ENCODE assay signal across 15 mouse cellular contexts in genomic region chr6:141328071-141328470, GRCm38 (mm10).
DNase-seq lines count a peak whose midpoint lies in the region; ATAC-seq and TF ChIP-seq lines count a peak whose summit lies in the region.
"Had no signal": no experiment of that assay in that cellular context is flagged by ENCODE, and none has a peak within 500 bp of the region (broad histone marks: within the 10 kb centered on the region; RNA-seq: fewer than 3 reads in every experiment).

No protein-coding gene starts in this region.

- 83% methylated on average over 3 of the region's 3 CpGs for WGBS in kidney, embryonic 14.5 days
- WGBS in kidney, adult 2 months, result 50% methylated on average over 3 of the region's 3 CpGs
- 74% methylated on average over 3 of the region's 3 CpGs for WGBS in kidney, postnatal 0 days

- TF ChIP-seq CTCF in kidney, adult 2 months (conservative IDR thresholded peaks at IDR 0.05; ENCODE audit: insufficient read depth, insufficient read length, low read depth, low read length), result no peak
- no peak for TF ChIP-seq CTCF in kidney, postnatal 0 days (IDR thresholded peaks at IDR 0.05; ENCODE audit: low read depth)

- no peak overlapping the region for H3K27ac ChIP-seq in kidney, embryonic 14.5 days (ENCODE audit: low read depth, low read length)
- no peak overlapping the region for H3K27ac ChIP-seq in kidney, adult 2 months (ENCODE audit: insufficient read depth, low read depth, low read length)
- no peak overlapping the region; the same call in 1 of the 2 replicates for H3K27ac ChIP-seq in kidney, postnatal 0 days
- H3K27ac ChIP-seq: embryonic facial prominence, embryonic 10.5 days; neural tube, embryonic 15.5 days had no signal

- TF ChIP-seq POLR2A in kidney, adult 2 months (IDR thresholded peaks at IDR 0.05; ENCODE audit: low read depth, low read length), result no peak

- no peaks in the 10 kb centered on the region for H3K27me3 ChIP-seq in kidney, embryonic 14.5 days (ENCODE audit: control insufficient read depth, insufficient read depth, low read length)
- no peaks in the 10 kb centered on the region for H3K27me3 ChIP-seq in kidney, adult 2 months (replicated peaks; ENCODE audit: control insufficient read depth, insufficient read depth, low read length)
- no peaks in the 10 kb centered on the region for H3K27me3 ChIP-seq in kidney, postnatal 0 days (ENCODE audit: insufficient read depth, low read length)
- H3K27me3 ChIP-seq: neural tube, embryonic 15.5 days had no signal

- no peaks in the 10 kb centered on the region for H3K36me3 ChIP-seq in kidney, embryonic 14.5 days (ENCODE audit: control insufficient read depth, insufficient read depth, low read length)
- H3K36me3 ChIP-seq in kidney, adult 2 months (ENCODE audit: control insufficient read depth, insufficient read depth, low read length), result no peaks in the 10 kb centered on the region
- H3K36me3 ChIP-seq in kidney, postnatal 0 days (ENCODE audit: insufficient read depth, low read length), result no peaks in the 10 kb centered on the region
- H3K36me3 ChIP-seq: embryonic facial prominence, embryonic 10.5 days; neural tube, embryonic 15.5 days had no signal

- ATAC-seq in kidney, embryonic 14.5 days (ENCODE audit: low FRiP score, low TSS enrichment), result no peak
- ATAC-seq in kidney, postnatal 0 days (replicated peaks; ENCODE audit: low FRiP score, low read depth), result peak; percentile 74
- ATAC-seq: forebrain, embryonic 14.5 days; lung, postnatal 0 days had no signal

- peak; percentile 72 for DNase-seq in kidney, adult 11 months
- peak; percentile 86 for DNase-seq in kidney, adult 2 months
- no peak for DNase-seq in kidney, postnatal 0 days (ENCODE audit: low spot score)
- peak; percentile 76 for DNase-seq in yolk sac, embryonic 10.5 days (ENCODE audit: low spot score)
- no peak for DNase-seq in thymus, postnatal 14 days
- no peak for DNase-seq in gastrocnemius, adult 8-10 months (ENCODE audit: low spot score in 2 of 2)
- DNase-seq: adrenal gland, postnatal 25 days; cerebellum, adult 18-20 months; midbrain, embryonic 14.5 days had no signal

- H3K4me1 ChIP-seq in kidney, embryonic 14.5 days (ENCODE audit: control insufficient read depth, insufficient read depth, low read length), result no peaks in the 10 kb centered on the region
- peaks cover 3% of the 10 kb centered on the region; the same call in 1 of the 2 replicates for H3K4me1 ChIP-seq in kidney, adult 2 months (ENCODE audit: control insufficient read depth, insufficient read depth, low read length)
- H3K4me1 ChIP-seq in kidney, postnatal 0 days (replicated peaks; ENCODE audit: insufficient read depth, low read length), result no peaks in the 10 kb centered on the region
- H3K4me1 ChIP-seq: neural tube, embryonic 15.5 days had no signal

- no peak overlapping the region for H3K9ac ChIP-seq in kidney, embryonic 14.5 days (ENCODE audit: low read depth, low read length)
- H3K9ac ChIP-seq in kidney, postnatal 0 days (ENCODE audit: low read depth, low read length), result no peak overlapping the region
- H3K9ac ChIP-seq: neural tube, embryonic 15.5 days had no signal

- H3K9me3 ChIP-seq in kidney, embryonic 14.5 days (ENCODE audit: control insufficient read depth, low read length), result no peaks in the 10 kb centered on the region
- H3K9me3 ChIP-seq in kidney, postnatal 0 days (replicated peaks; ENCODE audit: low read length), result no peaks in the 10 kb centered on the region
- H3K9me3 ChIP-seq: embryonic facial prominence, embryonic 10.5 days; neural tube, embryonic 15.5 days had no signal

- no peak overlapping the region for H3K4me3 ChIP-seq in kidney, embryonic 14.5 days (ENCODE audit: low read length)
- no peak overlapping the region for H3K4me3 ChIP-seq in kidney, adult 2 months (ENCODE audit: insufficient read depth, low read depth, low read length)
- no peak overlapping the region for H3K4me3 ChIP-seq in kidney, postnatal 0 days (replicated peaks; ENCODE audit: low read depth, low read length)
- H3K4me3 ChIP-seq: embryonic facial prominence, embryonic 10.5 days; myocyte; neural tube, embryonic 15.5 days had no signal

- H3K4me2 ChIP-seq in kidney, embryonic 14.5 days (replicated peaks; ENCODE audit: low read depth, low read length), result no peak overlapping the region
- H3K4me2 ChIP-seq in kidney, postnatal 0 days (ENCODE audit: low read length), result no peak overlapping the region
- H3K4me2 ChIP-seq: neural tube, embryonic 15.5 days had no signal

Comparison
In these comparisons a context has a peak if more than half of its experiments do, and no peak if none do; other contexts are left out.
1. DNase-seq: peak in kidney, adult 11 months (single experiment), kidney, adult 2 months (single experiment) and yolk sac, embryonic 10.5 days (single experiment); none in kidney, postnatal 0 days (single experiment), thymus, postnatal 14 days (single experiment) and gastrocnemius, adult 8-10 months (0 of 2).